Mouse (Mus musculus) ES-Bruce4 (cell line): Measurements from ENCODE around the gene Wrap73. TPM values are rescaled to one million over a fixed set of nuclear protein-coding genes. Genes with fewer than 3 reads are reported as not detected.

Experiments used
- H3K27ac ChIP-seq: 2 replicates; pipeline ENCODE4 v1.5.1; 2012; ENCODE audit warnings: low read length, inconsistent platforms; ENCODE audit not compliant: insufficient read depth
- H3K27me3 ChIP-seq: 2 replicates; pipeline ENCODE4 v1.6.1; 2012; ENCODE audit warnings: mild to moderate bottlenecking, low read length, inconsistent platforms; ENCODE audit not compliant: control insufficient read depth, poor library complexity, insufficient read depth, severe bottlenecking
- H3K36me3 ChIP-seq: 2 replicates; pipeline ENCODE4 v1.6.1; 2012; ENCODE audit warnings: inconsistent platforms, mild to moderate bottlenecking, low read length, moderate library complexity; ENCODE audit not compliant: control insufficient read depth, poor library complexity, insufficient read depth, severe bottlenecking
- H3K4me1 ChIP-seq: one replicate; pipeline ENCODE4 v1.8.1; 2011; ENCODE audit warnings: low read length; ENCODE audit not compliant: control insufficient read depth, insufficient read depth
- H3K4me3 ChIP-seq: 2 replicates; pipeline ENCODE4 v1.5.1; 2011; ENCODE audit warnings: low read depth, mild to moderate bottlenecking, low read length
- H3K9ac ChIP-seq: 2 replicates; pipeline ENCODE4 v1.6.1; 2012; ENCODE audit warnings: low read depth, mild to moderate bottlenecking, inconsistent platforms; ENCODE audit not compliant: poor library complexity, severe bottlenecking
- H3K9me3 ChIP-seq: replicated peaks from 2 replicates; pipeline ENCODE4 v1.6.1; 2012; ENCODE audit warnings: mild to moderate bottlenecking, low read length, inconsistent platforms; ENCODE audit not compliant: control insufficient read depth, poor library complexity, insufficient read depth, severe bottlenecking
- CTCF ChIP-seq: IDR thresholded peaks from one replicate; pipeline ENCODE4 v1.8.1; 2011; ENCODE audit warnings: low read depth, low read length
- EP300 ChIP-seq: IDR thresholded peaks from 2 replicates; pipeline ENCODE4 v1.6.1; 2011; ENCODE audit warnings: low read depth, low read length; ENCODE audit not compliant: insufficient read depth
- POLR2A ChIP-seq: IDR thresholded peaks from one replicate; pipeline ENCODE4 v1.8.1; 2011; ENCODE audit warnings: low read length; ENCODE audit not compliant: insufficient read depth
- polyA plus RNA-seq: library from polyadenylated mRNA; stranded (reverse); fragments of >200 nt; gene quantifications from 2 replicates; pipeline ENCODE4 v1.2.4, GENCODE M21; 2011; ENCODE audit warnings: low read depth; ENCODE audit not compliant: missing spikeins, insufficient read depth, insufficient read length

Wrap73 gene
- polyA plus RNA-seq, 1 experiment: 11.9 TPM

DNA sequence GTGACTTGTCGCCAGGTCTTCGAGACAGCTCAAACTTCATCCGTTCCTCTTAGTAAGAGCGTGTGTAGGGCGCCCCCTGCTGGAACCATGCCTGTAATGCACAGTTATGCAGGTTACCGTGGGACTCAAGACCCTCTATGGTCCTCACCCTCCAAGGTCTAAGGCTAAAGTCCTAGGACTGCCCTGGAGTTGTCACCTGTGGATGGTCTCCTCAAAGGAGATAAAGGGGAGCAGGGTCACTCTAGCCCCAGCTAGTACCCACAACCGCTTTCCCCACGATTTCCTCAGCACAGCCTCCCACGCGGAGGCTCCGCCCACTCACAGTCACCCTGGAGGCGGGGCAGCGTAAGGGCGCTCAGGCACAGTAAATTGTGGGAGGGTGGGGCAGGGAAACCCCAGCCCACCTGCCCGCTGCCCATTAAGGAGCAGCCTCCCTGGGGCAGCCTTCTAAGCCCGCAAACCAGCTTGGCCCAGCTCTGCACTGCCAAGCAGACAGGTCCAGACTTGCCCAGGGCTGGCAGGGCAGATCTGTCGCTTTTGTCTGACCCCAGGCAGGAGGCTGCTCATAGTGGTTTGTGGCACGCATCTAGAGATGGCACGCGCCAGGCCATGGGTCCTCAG, 36.7 kb upstream of the Wrap73 start:
- no peaks in the 10 kb centered on the region for H3K27me3 ChIP-seq
- no peaks in the 10 kb centered on the region for H3K9me3 ChIP-seq
- H3K4me1 ChIP-seq: no peaks in the 10 kb centered on the region
- H3K9ac ChIP-seq: peak overlapping the region; percentile 7; the same call in 1 of the 2 replicates
- peak; percentile 91 for TF ChIP-seq CTCF
- no peak for TF ChIP-seq POLR2A
- TF ChIP-seq EP300: peak; percentile 50; the same call in 1 of the 2 replicates
- no peak overlapping the region for H3K27ac ChIP-seq
- H3K36me3 ChIP-seq: no peaks in the 10 kb centered on the region
- H3K4me3 ChIP-seq: peak overlapping the region; percentile 19; the same call in 1 of the 2 replicates

DNA sequence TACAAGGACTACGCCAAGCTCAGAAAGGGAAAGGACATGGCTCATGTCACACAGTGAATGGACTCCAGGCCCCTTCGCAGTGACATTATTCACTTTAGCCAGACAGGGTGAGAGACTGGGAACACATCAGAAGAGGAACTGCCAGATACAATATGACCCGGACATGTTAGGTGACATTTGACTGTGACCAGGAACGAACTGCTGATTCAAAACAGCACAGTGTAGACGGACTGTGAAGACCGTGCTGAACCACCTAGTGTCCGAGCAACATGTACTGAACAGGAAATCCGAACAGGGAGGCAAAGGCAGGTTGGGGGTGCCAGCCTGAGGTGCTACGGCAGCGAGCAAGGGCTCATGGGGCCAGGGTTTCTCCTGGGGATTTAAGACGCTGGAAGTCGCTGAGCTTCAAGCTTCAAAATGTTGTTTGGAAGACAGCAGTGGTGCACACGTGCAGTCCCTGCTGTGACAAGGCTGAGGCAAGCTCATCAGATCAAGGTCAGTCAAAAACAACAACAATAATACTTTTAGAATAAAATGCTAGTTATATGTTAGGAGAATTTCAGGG, 35.6 kb upstream of the Wrap73 start:
- Histone ChIP-seq H3K9ac (no peak overlapping the region), H3K27me3 (no peaks in the 10 kb centered on the region), H3K4me1 (no peaks in the 10 kb centered on the region), H3K27ac (no peak overlapping the region), H3K36me3 (no peaks in the 10 kb centered on the region), H3K9me3 (no peaks in the 10 kb centered on the region), H3K4me3 (no peak overlapping the region)
- no peak for TF ChIP-seq EP300
- no peak for TF ChIP-seq CTCF
- no peak for TF ChIP-seq POLR2A

DNA sequence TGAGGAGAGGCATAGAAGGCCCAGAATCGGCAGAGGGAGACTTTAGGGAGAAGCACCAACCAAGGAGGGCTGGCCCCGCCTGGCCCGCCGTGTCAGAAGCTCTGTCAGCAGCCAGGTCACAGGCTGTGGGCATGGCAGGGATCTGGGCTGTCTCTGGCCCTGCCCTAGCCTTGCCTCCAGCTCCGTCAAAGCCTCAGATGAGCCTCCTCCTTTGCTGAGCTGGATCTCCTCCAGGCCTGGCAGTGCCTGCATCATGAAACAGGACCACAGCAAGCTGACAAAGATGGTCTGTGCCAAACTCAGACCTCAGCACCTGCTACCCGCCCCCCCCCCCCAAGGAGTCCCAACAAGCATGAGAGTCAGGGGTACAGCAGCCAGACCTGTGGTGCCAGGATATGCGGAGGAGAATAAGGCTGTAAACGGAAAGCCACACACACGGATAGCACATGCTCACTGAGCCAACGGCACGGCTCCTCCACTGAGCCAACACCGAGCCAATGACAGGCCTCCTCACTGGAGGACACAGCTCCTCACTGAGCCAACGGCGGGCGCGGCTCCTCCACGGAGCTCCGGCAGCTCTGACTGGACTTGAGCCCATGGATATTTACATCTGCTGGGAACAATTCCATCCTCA, 32.8 kb upstream of the Wrap73 start:
- Histone ChIP-seq H3K36me3 (no peaks in the 10 kb centered on the region), H3K27me3 (no peaks in the 10 kb centered on the region), H3K9me3 (no peaks in the 10 kb centered on the region), H3K4me1 (no peaks in the 10 kb centered on the region), H3K27ac (no peak overlapping the region), H3K9ac (no peak overlapping the region), H3K4me3 (no peak overlapping the region)
- no peak for TF ChIP-seq CTCF

DNA sequence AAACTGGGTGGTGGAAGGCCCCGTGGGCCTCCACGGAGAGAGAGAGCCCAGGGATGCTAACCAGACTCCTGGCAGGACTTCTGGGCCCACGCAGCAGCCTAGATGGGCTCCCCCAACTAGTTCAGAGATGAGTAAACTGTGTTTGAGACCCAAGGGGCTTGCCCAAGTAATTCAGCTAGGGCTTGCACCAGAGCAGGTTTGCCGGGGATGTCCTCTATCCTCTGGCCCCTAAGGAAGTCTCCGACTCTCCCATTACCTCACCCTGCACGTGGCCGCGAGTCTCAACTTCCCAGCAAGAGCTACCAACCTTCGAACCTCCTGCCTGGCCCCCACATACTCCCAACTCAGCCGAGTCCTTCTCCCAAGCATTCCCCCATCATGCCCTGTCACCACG, 32.3 kb upstream of the Wrap73 start:
- Histone ChIP-seq H3K36me3 (no peaks in the 10 kb centered on the region), H3K4me3 (no peak overlapping the region), H3K4me1 (no peaks in the 10 kb centered on the region), H3K27ac (no peak overlapping the region), H3K27me3 (no peaks in the 10 kb centered on the region), H3K9ac (no peak overlapping the region), H3K9me3 (no peaks in the 10 kb centered on the region)
- TF ChIP-seq EP300: no peak
- no peak for TF ChIP-seq POLR2A
- TF ChIP-seq CTCF: no peak

DNA sequence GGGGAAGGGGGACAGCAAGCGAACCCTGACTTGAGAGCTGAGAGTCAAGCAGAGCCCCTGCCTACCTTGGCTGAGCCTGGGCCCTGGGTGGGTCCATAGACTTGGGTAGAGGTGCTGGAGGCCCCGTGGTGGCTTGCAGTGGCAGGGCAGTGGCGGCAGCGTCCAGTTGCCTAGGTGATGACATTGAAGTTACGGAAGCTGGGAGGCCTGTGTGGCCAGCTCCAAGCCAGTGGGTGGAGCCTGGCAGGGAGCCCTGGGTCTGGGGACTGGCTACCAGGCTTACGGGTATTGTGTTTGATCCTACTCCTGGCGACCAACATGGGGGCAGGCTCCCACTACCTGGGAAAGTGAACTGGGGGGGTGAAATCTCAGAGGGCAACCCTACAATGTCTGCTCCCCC, 25.8 kb upstream of the Wrap73 start:
- Histone ChIP-seq H3K36me3 (no peaks in the 10 kb centered on the region), H3K4me1 (no peaks in the 10 kb centered on the region), H3K9ac (no peak overlapping the region), H3K9me3 (no peaks in the 10 kb centered on the region), H3K27ac (no peak overlapping the region), H3K27me3 (no peaks in the 10 kb centered on the region), H3K4me3 (no peak overlapping the region)
- TF ChIP-seq EP300: no peak
- no peak for TF ChIP-seq POLR2A
- TF ChIP-seq CTCF: no peak

DNA sequence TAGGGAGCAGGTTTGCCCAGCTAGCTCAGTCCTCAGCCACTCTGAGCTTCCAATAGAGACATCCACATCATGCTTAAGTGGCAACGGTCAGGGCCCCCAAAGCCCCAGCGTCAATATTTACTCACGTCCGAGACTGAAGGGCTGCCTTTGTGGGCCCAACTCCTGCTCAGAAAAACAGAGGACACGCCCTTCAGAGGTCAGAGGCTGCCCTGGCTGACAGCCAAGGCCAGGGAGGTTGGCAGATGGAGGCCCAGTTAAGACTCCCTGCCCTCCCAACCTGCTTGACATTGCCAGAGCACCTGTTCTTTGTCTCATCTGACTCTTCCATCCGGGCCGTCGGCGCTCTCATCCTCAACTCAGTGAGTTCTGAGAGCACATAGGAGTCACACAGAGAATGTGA, 23.4 kb upstream of the Wrap73 start:
- Histone ChIP-seq H3K27me3 (no peaks in the 10 kb centered on the region), H3K36me3 (no peaks in the 10 kb centered on the region), H3K9ac (no peak overlapping the region), H3K9me3 (no peaks in the 10 kb centered on the region), H3K4me1 (no peaks in the 10 kb centered on the region), H3K27ac (no peak overlapping the region), H3K4me3 (no peak overlapping the region)
- no peak for TF ChIP-seq CTCF
- no peak for TF ChIP-seq POLR2A
- no peak for TF ChIP-seq EP300
